Mouse (Mus musculus): Measurements from ENCODE around the gene Frmd3. TPM values are rescaled to one million over a fixed set of nuclear protein-coding genes. Genes with fewer than 3 reads are reported as not detected.

The Frmd3 gene
- 0.15 and 0.16 TPM in 2 replicates for polyA plus RNA-seq (2012; rRNA removed)

DNA sequence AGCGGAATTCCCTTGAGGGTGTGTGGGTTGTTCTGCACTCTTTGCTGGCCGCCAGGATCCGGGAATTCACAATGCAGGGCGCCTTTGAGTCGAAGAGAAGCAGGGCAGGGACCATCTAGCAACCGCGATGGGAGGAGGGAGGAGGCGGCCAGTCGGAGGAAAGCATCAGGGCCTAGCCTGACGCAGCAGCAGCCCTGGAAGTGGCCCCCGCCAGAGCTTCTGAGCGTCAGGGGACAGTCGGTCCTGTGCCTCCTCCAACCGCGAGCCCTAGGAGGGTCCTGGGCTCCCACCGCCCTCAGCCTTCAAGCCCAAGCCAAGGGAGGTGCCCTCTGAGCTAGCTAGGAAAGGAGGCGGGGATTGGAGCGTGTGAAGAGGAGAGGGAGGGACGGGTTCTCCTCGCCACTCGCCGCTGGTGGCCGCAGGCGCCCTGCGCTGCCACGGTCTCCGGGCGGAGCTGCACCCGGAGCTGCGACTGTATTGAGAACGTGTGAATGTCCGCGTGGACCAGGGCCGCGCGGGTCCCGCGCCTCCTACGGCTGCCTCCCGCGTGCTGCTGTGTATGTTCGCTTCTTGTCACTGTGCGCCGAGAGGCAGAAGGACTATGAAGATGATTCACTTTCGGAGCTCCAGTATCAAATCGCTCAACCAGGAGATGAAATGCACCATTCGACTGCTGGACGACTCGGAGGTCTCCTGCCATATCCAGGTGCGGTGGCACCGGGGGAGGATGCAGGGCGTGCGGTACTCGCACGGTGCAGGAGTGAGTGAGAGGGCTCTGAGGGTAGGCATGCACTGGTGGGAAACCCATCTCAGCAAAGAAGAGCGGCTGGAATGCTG lies at the start of gene Frmd3:
TSS of gene Frmd3 (plus strand) at position 232 of the 837 bp plus-strand sequence.

DNA sequence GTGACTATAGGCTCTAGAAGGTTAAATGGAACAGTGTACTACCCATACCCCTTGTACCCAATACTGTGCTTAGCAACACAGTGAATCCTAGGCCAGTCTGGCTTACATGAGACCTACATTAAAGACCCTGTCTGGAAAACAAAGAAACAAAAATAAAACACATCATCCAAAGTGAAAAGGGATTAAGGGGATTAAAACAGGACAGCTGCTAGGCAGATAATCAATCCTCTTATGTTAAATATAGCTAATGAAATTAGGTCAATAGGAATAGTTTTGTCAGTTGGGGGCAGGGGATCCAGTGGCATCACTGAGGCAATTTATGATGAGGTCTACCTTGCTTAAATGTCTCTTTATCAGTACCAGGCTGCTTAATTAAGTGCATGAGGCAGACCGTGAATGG lies 228.9 kb downstream of the Frmd3 start, which contains the start of gene Kdm4c:
TSS of gene Kdm4c (plus strand) at position 322 of the 400 bp plus-strand sequence.

Other genes with a start within 250 kb of the Frmd3 start
- 1.6 and 2.4 TPM in 2 replicates for gene Rasef, start 222.4 kb upstream of the Frmd3 start, polyA plus RNA-seq (2012; rRNA removed)
- gene Gm11758, start 137.2 kb upstream of the Frmd3 start, polyA plus RNA-seq (2012; rRNA removed): not detected in 2 replicates
- not detected in 2 replicates for gene Gm11757, start 122.3 kb upstream of the Frmd3 start, polyA plus RNA-seq (2012; rRNA removed)
- not detected in 2 replicates for gene Gm13871, start 107.5 kb upstream of the Frmd3 start, polyA plus RNA-seq (2012; rRNA removed)
- not detected in 2 replicates for gene Gm11756, start 92.7 kb upstream of the Frmd3 start, polyA plus RNA-seq (2012; rRNA removed)
- not detected in 2 replicates for gene 2310002L09Rik, start 62.6 kb upstream of the Frmd3 start, polyA plus RNA-seq (2012; rRNA removed)
- gene Kdm4c, start 229.1 kb downstream of the Frmd3 start, polyA plus RNA-seq (2012; rRNA removed): 1.2 TPM in 2 replicates